ENCODE assay signal across 19 mouse cellular contexts in the genomic region with DNA sequence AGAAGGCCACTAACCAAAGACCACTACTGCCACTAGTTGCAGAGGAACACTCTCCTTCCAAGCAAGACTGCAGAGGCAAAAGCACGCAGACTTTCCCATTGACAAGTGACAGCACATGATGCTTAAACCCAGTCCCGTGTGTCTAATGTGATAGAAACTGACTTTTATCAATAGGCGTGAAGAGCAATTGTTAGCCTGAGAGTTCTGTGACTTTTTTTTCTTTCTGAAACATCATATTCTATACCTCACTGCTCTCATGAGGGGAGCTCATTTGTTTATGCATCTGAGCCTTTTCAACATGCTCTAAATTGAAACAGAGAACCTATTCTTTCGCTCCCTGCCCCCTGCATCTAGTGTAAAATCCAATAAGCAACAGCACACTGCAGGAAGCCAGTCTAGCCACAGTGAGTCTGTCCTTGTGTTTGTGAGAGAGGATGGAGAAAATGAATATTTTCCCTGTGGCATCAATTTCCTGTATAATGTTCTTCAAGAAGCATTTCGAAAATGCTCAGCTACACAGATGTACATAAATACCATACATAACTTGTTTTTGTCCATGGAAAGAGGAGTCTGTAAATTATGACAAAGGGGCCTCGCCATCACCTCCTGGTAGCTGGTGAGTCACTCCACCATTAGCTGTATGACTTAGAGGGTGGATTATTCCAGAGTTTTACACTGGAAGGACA. TPM values are rescaled to one million over a fixed set of nuclear protein-coding genes. Genes with fewer than 3 reads are reported as not detected.
A peak's percentile ranks its signal among the peaks of the same experiment; 100 is the strongest.
DNase-seq lines count a peak whose midpoint lies in the region; ATAC-seq lines count a peak whose summit lies in the region.
"Had no signal": no experiment of that assay in that cellular context is flagged by ENCODE, and none has a peak within 500 bp of the region (broad histone marks: within the 10 kb centered on the region; RNA-seq: fewer than 3 reads in every experiment).

No protein-coding gene starts in this region.

- H3K9me3 ChIP-seq in embryonic facial prominence, embryonic 13.5 days = no peaks in the 10 kb centered on the region
- H3K9me3 ChIP-seq in hindbrain, embryonic 16.5 days (ENCODE audit: control insufficient read depth, low read length) = no peaks in the 10 kb centered on the region
- H3K9me3 ChIP-seq: embryonic facial prominence, embryonic 15.5 days; heart, embryonic 13.5 days; intestine, embryonic 15.5 days; kidney, embryonic 15.5 days had no signal

- H3K27ac ChIP-seq in embryonic facial prominence, embryonic 13.5 days = peak overlapping the region; percentile 60
- H3K27ac ChIP-seq in hindbrain, embryonic 16.5 days (ENCODE audit: low read depth, low read length) = no peak overlapping the region
- H3K27ac ChIP-seq: embryonic facial prominence, embryonic 15.5 days; heart, embryonic 13.5 days; intestine, embryonic 15.5 days; kidney, embryonic 15.5 days had no signal

- H3K27me3 ChIP-seq in embryonic facial prominence, embryonic 13.5 days = no peaks in the 10 kb centered on the region
- H3K27me3 ChIP-seq in hindbrain, embryonic 16.5 days (replicated peaks; ENCODE audit: control insufficient read depth, insufficient read depth, low read length) = no peaks in the 10 kb centered on the region
- H3K27me3 ChIP-seq: embryonic facial prominence, embryonic 15.5 days; heart, embryonic 13.5 days; intestine, embryonic 15.5 days; kidney, embryonic 15.5 days had no signal

- H3K9ac ChIP-seq in embryonic facial prominence, embryonic 13.5 days = no peak overlapping the region
- no peak overlapping the region for H3K9ac ChIP-seq in hindbrain, embryonic 16.5 days (ENCODE audit: low read depth, low read length)
- H3K9ac ChIP-seq: embryonic facial prominence, embryonic 15.5 days; heart, embryonic 13.5 days; intestine, embryonic 15.5 days; kidney, embryonic 15.5 days; liver, postnatal 0 days had no signal

- no peak overlapping the region for H3K4me2 ChIP-seq in embryonic facial prominence, embryonic 13.5 days
- no peak overlapping the region for H3K4me2 ChIP-seq in hindbrain, embryonic 16.5 days (ENCODE audit: low read length)
- H3K4me2 ChIP-seq: embryonic facial prominence, embryonic 15.5 days; heart, embryonic 13.5 days; intestine, embryonic 15.5 days; kidney, embryonic 15.5 days had no signal

- H3K4me3 ChIP-seq in embryonic facial prominence, embryonic 13.5 days = no peak overlapping the region
- H3K4me3 ChIP-seq in hindbrain, embryonic 16.5 days (ENCODE audit: low read length) = no peak overlapping the region
- H3K4me3 ChIP-seq: embryonic facial prominence, embryonic 15.5 days; heart, embryonic 13.5 days; intestine, embryonic 15.5 days; kidney, embryonic 15.5 days had no signal

- H3K4me1 ChIP-seq in embryonic facial prominence, embryonic 13.5 days = peaks cover 23% of the 10 kb centered on the region
- no peaks in the 10 kb centered on the region for H3K4me1 ChIP-seq in hindbrain, embryonic 16.5 days (ENCODE audit: control insufficient read depth, insufficient read depth, low read depth, low read length)
- H3K4me1 ChIP-seq: intestine, embryonic 15.5 days had no signal

- 47% methylated on average over 6 of the region's 6 CpGs for WGBS in embryonic facial prominence, embryonic 13.5 days
- WGBS in hindbrain, embryonic 16.5 days = 28% methylated on average over 6 of the region's 6 CpGs

- no peaks in the 10 kb centered on the region for H3K36me3 ChIP-seq in embryonic facial prominence, embryonic 13.5 days
- no peaks in the 10 kb centered on the region for H3K36me3 ChIP-seq in hindbrain, embryonic 16.5 days (ENCODE audit: control insufficient read depth, insufficient read depth, low read length)
- H3K36me3 ChIP-seq: embryonic facial prominence, embryonic 15.5 days; heart, embryonic 13.5 days; intestine, embryonic 15.5 days; kidney, embryonic 15.5 days had no signal

- DNase-seq in embryo, embryonic 11 days = peak; percentile 25
- DNase-seq in embryo, embryonic 10 days (ENCODE audit: low spot score) = no peak
- peak; percentile 65 for DNase-seq in 3T3-L1 (ENCODE audit: low read depth, low spot score)
- DNase-seq in layer of hippocampus, postnatal 14 days (ENCODE audit: low spot score in 2 of 2) = no peak
- DNase-seq: cerebellum, adult 11 months; cerebellum, postnatal 36 days; heart, postnatal 36 days; liver; liver, postnatal 0 days; lung, postnatal 14 days; right cerebral cortex, postnatal 4 days had no signal

- ATAC-seq in embryonic facial prominence, embryonic 13.5 days (ENCODE audit: insufficient number of reproducible peaks, insufficient read depth, low FRiP score, low TSS enrichment, low read depth) = no peak
- ATAC-seq in hindbrain, embryonic 16.5 days = peak; percentile 69
- ATAC-seq in activated CD4-positive, CD25-positive, alpha-beta regulatory T cell, adult 4 months = no peak
- no peak for ATAC-seq in CD4-positive, CD25-positive, alpha-beta regulatory T cell, adult 4 months
- ATAC-seq: intestine, embryonic 15.5 days; liver, postnatal 0 days had no signal

RNA-seq across cellular contexts. Expression of a gene that starts 38.9 kb away (rescaled TPM):
- 8.9 and 10.6 TPM in 2 replicates for polyA plus RNA-seq in embryonic facial prominence, embryonic 13.5 days (2015; fragmentation: Nextera tagmentation; extraction: Ambion mirVana)
- 6.4 and 7.2 TPM in 2 replicates for polyA plus RNA-seq in hindbrain, embryonic 16.5 days (2015; fragmentation: Nextera tagmentation; extraction: Ambion mirVana)
- 1 to 10 TPM; 6.7 to 8.1 TPM for total RNA-seq in layer of hippocampus, postnatal 14 days (2021)
- polyA plus RNA-seq in activated CD4-positive, CD25-positive, alpha-beta regulatory T cell, adult 4 months (2017; shearing (Covaris generic)) = 1 to 10 TPM in 1 of 2 experiments, under 1 TPM in 1; 0.46 to 1.7 TPM
- polyA plus RNA-seq in CD4-positive, CD25-positive, alpha-beta regulatory T cell, adult 4 months (2017; shearing (Covaris generic)) = under 1 TPM in 1 of 2 experiments, not detected in 1; 0.20 TPM

Comparison
In these comparisons a context has a peak if more than half of its experiments do, and no peak if none do; other contexts are left out.
1. DNase-seq: peak in embryo, embryonic 11 days (single experiment) and 3T3-L1 (single experiment); none in embryo, embryonic 10 days (single experiment) and layer of hippocampus, postnatal 14 days (0 of 2).